Mouse (Mus musculus): ENCODE measurements at regions not wholly inside any gene's neighbourhood (a gene's known extent, or its start where the extent isn't known, plus 50 kb on each side); places are given as distances from the start of the nearest gene placed in this dataset.
A peak's percentile ranks its signal among the peaks of the same experiment; 100 is the strongest.

DNA sequence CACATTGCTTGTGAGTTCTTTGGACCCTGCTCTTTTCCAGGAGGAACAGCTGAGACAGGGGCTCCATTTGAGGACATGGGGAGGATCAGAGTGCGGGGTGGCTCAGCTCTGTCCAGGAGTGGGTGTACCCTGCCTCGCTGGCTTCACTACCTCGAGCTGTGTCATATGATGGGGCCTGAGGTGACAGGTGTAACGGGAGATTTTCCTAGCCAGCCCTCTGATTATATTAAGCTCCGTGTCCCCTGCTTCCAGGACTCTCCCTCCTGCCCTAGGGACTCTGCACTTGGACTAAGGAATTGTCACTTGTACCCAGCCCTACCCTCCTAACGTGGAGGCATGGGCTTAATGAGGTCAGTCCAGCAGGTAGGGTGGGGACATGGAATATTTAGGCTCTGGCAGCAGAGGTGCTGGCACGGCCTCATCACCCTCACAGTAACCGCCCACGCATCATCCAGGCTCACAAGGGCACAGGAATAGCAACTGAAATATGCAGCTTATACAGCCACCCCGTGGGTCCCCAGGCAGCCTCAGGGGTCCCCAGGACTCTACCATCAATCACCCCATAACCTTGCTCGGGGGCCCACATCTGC lies 78.1 kb upstream of the 1600014C23Rik start:
- DNase-seq = no peak
- intact Hi-C loops (cut with DNase I; ENCODE audit: low total_unique reads) = no loop called here

DNA sequence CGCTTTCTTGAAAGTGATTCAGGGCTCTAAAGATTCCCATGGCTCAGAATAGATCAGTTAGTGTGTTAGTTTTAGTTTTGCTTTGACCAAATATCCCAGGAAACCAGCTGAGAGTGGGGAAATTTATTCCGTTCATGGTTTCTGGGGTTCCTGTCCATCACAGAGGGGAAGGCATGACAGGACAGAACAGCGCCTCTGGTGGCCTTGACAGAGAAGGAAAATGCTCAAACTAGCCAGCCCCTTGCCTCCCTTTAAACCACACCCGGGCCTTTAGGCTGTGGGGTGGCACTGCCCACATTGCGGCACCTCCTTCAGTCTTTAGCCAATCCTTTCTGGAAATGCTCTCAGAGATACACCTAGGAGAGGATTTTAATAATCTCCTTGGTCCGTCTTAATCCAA lies 76.1 kb upstream of the 1600014C23Rik start:
- intact Hi-C loops (cut with DNase I; ENCODE audit: low total_unique reads) = no loop called here
- no peak for DNase-seq

DNA sequence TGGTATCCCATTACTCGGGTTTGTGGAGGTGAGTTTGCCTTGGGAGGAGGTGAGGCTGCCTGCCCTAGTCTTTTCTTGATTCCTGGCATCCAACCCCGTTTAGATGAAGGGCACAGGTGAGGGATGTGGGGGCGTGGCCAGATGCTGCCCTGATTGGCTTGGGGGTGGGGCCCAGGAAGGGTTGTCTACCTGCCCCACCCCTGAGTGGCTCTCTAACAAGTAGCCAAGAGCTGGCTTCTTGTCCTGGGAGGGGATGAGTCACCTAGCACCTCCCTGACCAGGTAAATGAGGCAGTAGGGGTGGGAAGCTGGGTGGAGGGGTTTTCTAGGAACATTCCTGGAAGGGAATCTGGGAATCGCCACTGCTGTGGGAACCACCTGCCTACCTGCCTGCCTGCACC lies 74.7 kb upstream of the 1600014C23Rik start:
- DNase-seq = no peak
- intact Hi-C loops (cut with DNase I; ENCODE audit: low total_unique reads) = no loop called here

DNA sequence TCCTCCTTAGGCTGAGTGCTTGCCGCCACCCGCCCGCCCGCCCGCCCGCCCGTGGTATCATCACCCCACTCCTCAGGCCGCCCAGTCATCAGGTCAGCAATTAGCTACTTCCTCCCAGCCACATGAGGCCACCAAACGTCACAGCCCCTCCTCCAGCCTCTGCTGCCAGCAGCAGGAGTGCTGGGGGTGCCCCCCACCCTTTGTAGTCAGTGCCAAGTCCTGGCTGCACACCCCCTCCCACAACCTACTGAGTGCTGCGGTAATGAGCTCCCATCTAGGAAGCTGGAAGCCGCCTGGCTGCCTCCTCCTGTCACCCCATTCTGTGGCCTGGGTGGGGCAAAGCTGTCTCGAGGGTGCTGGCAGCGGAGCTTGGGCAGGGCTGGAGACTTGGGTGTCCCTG lies 73.8 kb upstream of the 1600014C23Rik start:
- no peak for DNase-seq
- intact Hi-C loops (cut with DNase I; ENCODE audit: low total_unique reads) = no loop called here

DNA sequence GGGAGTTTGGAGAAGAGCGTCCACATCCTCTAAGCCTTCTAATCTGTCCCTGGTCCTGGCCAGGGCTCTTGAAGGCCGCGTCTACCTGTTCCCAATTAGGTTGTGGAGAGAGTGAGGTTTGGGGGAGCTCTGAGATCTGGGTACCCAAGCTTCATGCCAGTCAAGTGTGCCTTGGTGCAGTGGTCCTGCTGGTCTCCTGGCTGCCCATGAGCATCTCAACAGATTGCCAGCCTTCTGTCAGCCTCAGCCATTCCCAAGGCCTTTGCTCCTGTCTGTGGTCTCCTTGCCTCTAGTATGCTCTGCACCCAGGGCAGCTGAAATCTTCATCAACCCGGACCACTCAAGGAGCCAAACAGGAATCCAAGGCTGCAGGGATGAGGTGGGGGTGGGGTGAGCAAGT lies 73.2 kb upstream of the 1600014C23Rik start:
- intact Hi-C loops (cut with DNase I; ENCODE audit: low total_unique reads) = no loop called here
- no peak for DNase-seq

DNA sequence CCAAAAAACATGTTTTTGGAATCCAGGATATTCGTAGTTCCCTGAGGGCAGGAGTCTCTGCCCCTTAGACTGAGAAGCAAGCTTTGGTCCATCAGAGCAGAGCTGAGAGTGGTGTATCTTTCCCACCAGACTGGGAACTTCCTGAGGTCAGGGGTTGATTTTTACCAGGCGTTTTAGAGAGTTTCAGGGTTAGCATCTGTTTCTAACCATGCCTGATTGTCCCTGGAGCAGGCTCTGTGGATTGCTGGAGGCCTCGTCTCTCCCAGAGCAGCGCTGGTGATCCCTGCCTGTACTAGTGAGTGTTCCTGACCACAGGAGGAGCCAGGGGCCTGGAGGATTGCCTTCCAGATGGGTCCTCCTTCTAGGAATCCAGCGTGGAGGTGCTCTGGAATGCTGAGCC lies 72.8 kb upstream of the 1600014C23Rik start:
- DNase-seq = no peak
- intact Hi-C loops (cut with DNase I; ENCODE audit: low total_unique reads) = no loop called here

DNA sequence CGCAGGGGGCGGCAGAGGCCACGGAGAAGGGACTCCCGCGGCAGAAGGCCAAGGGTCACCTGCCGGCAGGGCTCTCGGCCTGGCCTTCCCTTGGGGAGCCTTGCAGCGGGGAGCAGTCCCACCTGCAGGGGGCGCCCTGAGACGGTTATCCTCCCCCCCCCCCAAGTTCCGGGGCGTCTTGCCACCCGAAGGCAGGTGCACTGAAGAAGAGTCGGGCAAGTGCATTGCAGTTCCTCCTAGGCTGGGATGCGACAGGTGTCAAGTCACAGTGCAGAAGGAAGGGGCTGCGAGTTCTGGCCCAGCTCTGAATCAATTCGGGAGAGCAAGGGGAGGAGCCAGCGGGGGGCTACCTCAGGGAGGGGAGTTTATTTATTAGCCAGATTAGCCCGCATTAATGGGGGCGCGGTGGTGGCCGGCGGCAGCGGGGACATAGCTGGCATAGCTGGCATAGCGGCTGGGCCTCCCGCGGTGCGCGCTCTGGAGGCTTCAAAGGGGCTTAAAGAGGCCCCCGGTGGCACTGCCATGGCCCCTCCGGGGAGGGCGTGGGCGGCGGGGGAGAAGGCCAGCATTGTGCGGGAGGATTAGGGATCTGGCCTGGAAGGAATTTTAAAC lies 71.9 kb upstream of the 1600014C23Rik start:
- DNase-seq = peak; percentile 66
- intact Hi-C loops (cut with DNase I; ENCODE audit: low total_unique reads) = no loop called here

DNA sequence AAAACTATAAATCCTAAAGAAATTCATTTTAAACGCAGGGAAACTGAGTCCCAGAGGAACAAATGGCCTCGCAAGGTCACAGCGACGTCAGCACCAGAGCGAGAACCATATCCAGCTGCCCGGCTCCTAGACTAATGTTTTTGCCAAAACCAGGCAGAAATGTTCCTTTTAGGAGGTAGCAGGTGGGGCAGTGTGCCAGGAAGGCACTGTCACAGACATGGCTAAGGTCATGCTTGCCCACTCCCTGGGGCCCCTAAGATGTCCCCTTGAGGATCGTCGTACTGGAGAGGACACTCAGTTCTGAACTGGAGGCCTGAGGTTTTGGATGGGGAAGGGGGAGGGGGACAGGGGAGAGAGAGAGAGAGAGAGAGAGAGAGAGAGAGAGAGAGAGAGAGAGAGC lies 69.7 kb upstream of the 1600014C23Rik start:
- intact Hi-C loops (cut with DNase I; ENCODE audit: low total_unique reads) = no loop called here

DNA sequence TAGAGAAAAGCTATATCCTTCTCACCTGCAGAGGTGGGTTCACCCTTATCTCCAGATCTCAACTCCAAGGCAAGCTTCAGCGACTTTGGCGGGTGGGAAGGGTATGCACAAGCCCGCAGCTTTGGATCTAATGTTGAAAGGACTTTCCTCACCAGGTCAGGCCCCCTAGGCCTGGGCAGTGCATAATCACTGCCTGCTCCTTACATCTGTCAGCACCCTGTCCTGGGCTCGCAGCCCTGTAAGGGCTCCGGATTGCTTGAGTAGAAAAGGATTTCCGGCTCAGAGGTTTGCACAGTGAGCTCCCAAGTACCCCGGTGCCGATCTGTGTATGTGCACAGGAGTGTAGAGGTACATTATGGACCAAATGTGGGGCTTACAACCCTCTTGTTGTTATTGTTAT lies 68.8 kb upstream of the 1600014C23Rik start:
- intact Hi-C loops (cut with DNase I; ENCODE audit: low total_unique reads) = no loop called here
- no peak for DNase-seq

More for the DNA sequence above, 69.7 kb upstream of the 1600014C23Rik start:
- DNase-seq = no peak

DNA sequence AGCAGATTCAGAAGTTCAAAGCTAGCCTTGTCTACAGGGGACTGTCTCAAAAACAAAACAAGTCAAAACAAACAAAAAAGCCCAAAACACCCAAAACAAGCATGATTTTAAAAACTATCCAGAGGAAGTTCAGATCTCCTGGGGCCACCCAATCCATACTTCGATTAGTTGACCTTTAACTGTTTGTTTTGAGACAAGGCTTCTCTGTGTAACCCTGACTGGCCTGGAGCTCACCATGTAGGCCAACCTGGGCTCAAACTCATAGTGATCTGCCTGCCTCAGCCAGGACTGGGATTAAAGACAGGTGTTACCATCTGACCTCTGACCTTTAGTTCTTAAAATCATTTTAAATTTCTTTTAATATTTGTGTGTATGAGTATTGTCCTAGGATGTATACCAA lies 66.1 kb upstream of the 1600014C23Rik start:
- DNase-seq = no peak
- intact Hi-C loops (cut with DNase I; ENCODE audit: low total_unique reads) = no loop called here

DNA sequence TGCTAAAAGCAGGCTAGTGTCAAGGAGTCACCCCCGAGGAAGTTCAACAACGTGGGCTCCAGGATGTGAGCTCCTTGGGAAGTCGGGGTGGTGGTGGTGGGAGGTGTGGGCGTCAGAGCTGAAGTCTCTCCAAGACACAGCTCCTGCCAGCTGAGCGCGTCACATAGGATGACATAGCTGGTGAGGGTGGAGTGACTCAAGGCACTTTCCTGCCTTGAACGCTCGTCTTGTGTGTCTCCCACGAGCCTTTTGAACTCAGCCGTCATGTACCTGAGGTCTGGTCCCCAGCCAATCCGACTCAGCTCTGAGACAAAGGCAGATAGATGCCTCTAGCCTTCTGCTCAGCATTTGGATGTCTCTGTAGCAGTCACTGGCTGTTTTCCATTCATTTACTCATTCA lies 65.4 kb upstream of the 1600014C23Rik start:
- intact Hi-C loops (cut with DNase I; ENCODE audit: low total_unique reads) = no loop called here
- no peak for DNase-seq

DNA sequence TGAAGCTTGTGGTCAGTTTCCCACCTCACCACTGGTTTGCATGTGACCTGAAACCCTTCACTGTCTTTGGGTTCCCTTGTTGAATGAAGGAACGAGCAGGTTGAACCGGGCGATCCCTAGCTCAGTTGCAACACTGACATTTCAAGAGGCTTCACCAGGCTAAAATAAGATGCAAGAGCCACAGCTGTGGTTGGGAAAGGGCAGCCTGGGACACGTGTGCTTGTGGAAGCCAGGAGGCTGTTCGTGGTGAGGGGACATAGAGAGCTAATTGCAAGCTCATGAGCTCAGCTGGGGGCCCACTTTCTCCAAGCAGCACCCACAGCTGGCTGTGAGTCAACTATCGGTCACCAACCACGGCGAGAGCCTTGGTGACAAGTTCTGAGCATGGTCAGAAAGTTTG lies 64.8 kb upstream of the 1600014C23Rik start:
- no peak for DNase-seq
- intact Hi-C loops (cut with DNase I; ENCODE audit: low total_unique reads) = no loop called here

DNA sequence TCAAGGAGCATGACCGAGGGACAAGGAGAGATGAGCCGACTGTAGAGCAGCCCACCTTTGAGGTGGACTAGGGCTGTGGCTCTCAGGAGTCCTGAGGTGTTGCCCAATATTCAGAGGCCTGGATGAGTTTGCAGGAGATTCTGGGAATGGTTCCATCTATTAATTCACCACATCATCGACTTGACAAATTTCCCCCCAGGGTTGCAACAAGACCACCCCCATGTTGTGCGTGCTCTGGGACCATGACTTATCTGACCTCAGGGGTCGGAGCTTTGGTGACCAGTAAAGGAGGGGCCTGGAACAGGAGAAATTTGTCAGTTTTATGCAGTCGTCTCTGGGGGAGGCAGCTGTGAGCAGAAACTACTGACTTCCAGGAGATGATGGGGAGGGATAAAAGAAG lies 63.5 kb upstream of the 1600014C23Rik start:
- intact Hi-C loops (cut with DNase I; ENCODE audit: low total_unique reads) = no loop called here
- DNase-seq = no peak

DNA sequence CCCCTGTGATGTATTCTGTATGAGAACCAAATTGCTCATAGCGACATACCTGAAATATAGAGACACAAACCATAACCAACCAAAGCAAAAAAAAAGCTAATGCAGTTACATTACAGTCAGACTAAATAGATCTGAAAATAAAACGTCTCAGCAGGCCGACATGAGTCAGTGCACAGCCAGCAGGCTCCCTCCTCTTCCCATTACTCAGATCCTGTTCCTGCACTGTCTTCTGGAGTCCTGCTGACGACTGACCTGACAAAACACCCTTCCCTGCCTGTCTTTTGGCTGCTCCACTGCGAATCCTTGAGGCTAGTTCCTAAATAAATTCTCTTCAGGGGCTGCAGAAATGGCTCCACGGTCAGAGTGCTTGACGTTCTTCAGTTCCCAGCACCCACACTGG lies 61.3 kb upstream of the 1600014C23Rik start:
- intact Hi-C loops (cut with DNase I; ENCODE audit: low total_unique reads) = no loop called here
- DNase-seq = no peak

DNA sequence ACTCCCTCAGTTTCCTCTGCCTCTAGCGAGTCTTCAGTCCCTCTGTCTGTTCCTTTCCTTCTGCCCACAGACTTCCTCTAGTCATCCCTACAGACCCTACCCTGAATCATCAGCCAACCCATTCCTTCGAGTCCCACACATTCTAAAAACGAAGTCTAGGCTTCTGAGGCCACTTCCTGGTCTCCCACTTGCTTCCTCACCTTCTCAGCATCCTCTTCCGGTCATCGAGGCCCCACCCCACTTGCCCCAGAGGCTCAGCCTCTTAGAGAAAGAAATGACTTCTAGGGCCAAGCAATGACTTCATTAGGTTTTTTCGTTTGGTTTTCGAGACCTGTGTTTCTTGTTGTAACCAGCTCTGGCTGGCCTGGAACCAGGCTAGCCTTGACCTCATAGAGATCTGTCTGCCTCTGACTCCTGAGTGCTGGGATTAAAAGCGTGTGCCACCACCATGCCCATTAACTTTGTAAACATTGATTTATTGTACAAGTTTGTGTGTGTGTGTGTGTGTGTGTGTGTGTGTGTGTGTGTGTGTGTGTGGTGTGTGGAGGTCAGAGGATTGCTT lies 57.4 kb upstream of the 1600014C23Rik start:
- DNase-seq = no peak
- intact Hi-C loops (cut with DNase I; ENCODE audit: low total_unique reads) = no loop called here

DNA sequence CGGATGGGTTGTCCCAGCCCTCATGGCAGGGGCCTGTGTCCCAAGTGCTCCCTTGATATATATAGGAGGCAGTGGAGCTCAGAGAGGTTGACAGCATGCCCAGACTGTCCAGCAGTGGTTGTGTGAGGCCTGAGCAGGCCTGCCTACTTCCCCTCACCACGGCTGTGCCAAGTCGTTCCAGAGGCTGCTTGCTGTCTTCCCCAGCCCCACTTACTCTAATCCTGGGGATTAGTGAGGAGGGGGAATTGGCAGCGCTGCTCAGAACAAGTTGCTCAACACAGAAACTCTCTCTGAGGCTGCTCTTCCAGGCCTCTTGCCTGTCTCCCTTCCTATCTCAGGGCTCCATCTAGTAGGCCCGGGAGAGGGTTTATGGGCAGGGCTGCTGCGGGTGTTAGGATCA lies 56.1 kb upstream of the 1600014C23Rik start:
- no peak for DNase-seq
- intact Hi-C loops (cut with DNase I; ENCODE audit: low total_unique reads) = no loop called here

DNA sequence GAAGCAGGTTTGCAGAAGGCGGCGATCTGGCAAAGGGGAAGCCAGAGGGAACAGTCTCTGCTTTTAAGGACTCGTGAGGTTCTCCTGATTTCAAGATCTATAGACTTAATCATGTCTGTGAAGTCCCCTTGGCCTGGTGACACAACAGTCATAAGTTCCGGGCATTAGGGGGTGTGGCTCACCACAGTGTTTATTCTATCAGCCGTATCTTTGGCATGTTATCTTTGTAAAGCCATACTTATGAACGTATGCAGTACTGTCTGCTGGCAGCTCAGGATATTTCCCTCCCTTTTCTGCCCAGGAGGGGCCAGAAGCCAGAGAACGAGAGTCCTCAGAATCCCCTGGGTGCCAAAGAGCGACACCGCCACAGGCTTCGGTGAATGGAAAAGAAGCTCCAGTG lies 51.3 kb upstream of the 1600014C23Rik start:
- DNase-seq = no peak
- intact Hi-C loops (cut with DNase I; ENCODE audit: low total_unique reads) = no loop called here

DNA sequence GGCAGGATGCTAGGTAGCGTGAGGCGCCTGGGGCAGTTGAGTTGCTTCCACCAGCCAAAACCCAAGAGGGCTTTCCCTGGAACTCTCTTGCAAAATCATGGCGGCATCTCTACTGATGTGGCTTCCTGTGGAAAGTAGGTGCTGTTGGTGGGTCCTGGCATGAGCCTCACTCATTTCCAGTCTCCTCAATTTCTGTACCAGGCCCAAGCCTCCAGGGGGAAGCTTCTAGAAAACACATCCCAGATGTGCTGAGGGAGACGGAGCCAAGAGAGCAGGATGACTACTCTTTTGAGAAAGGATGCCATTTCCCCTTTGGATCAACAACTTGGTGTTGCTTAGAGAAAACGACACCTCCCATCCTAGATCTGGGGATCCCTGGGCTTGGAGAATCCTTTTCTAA lies 50.9 kb upstream of the 1600014C23Rik start:
- intact Hi-C loops (cut with DNase I; ENCODE audit: low total_unique reads) = no loop called here
- no peak for DNase-seq

Data from gastrocnemius, postnatal 14 days (tissue).